ENCODE assay signal across 11 mouse cellular contexts in genomic region chr10:99127691-99128261, GRCm38 (mm10). TPM values are rescaled to one million over a fixed set of nuclear protein-coding genes. Genes with fewer than 3 reads are reported as not detected.
A peak's percentile ranks its signal among the peaks of the same experiment; 100 is the strongest.
DNase-seq lines count a peak whose midpoint lies in the region; ATAC-seq and TF ChIP-seq lines count a peak whose summit lies in the region.
"Had no signal": no experiment of that assay in that cellular context is flagged by ENCODE, and none has a peak within 500 bp of the region (broad histone marks: within the 10 kb centered on the region; RNA-seq: fewer than 3 reads in every experiment).

No protein-coding gene starts in this region.

- no peak overlapping the region for H3K27ac ChIP-seq in kidney, postnatal 0 days
- peak overlapping the region; percentile 83 for H3K27ac ChIP-seq in intestine, embryonic 15.5 days
- H3K27ac ChIP-seq in thymus, adult 2 months (ENCODE audit: control insufficient read depth, insufficient read depth, low read length) = peak overlapping the region; percentile 97
- H3K27ac ChIP-seq: heart, adult 2 months had no signal

- no peaks in the 10 kb centered on the region for H3K9me3 ChIP-seq in kidney, postnatal 0 days (replicated peaks; ENCODE audit: low read length)
- H3K9me3 ChIP-seq in intestine, embryonic 15.5 days = no peaks in the 10 kb centered on the region

- 57% methylated on average over 11 of the region's 11 CpGs for WGBS in kidney, postnatal 0 days
- 63% methylated on average over 11 of the region's 11 CpGs for WGBS in intestine, embryonic 15.5 days
- 1% methylated on average over 11 of the region's 11 CpGs for WGBS in thymus, adult 2 months

- no peak overlapping the region for H3K4me3 ChIP-seq in kidney, postnatal 0 days (replicated peaks; ENCODE audit: low read depth, low read length)
- H3K4me3 ChIP-seq in intestine, embryonic 15.5 days (replicated peaks) = no peak overlapping the region
- H3K4me3 ChIP-seq in thymus, adult 2 months (ENCODE audit: control insufficient read depth, insufficient read depth, low read length) = peak overlapping the region; percentile 21
- H3K4me3 ChIP-seq: heart, adult 2 months had no signal

- peak; percentile 28 for DNase-seq in kidney, postnatal 0 days (ENCODE audit: low spot score)
- no peak for DNase-seq in kidney, postnatal 14 days
- peak; percentile 62 for DNase-seq in thymus, adult 2 months
- DNase-seq in left cerebral cortex, adult 9 months (ENCODE audit: low spot score in 2 of 2) = no peak
- DNase-seq in testis, postnatal 14 days (ENCODE audit: low spot score) = no peak
- DNase-seq: adrenal gland, postnatal 10 days had no signal

- no peaks in the 10 kb centered on the region for H3K27me3 ChIP-seq in kidney, postnatal 0 days (ENCODE audit: insufficient read depth, low read length)
- no peaks in the 10 kb centered on the region for H3K27me3 ChIP-seq in intestine, embryonic 15.5 days (replicated peaks)
- H3K27me3 ChIP-seq in thymus, adult 2 months (ENCODE audit: control insufficient read depth, insufficient read depth, low read length) = no peaks in the 10 kb centered on the region

- no peak for TF ChIP-seq CTCF in kidney, postnatal 0 days (IDR thresholded peaks at IDR 0.05; ENCODE audit: low read depth)
- TF ChIP-seq CTCF in thymus, adult 2 months (IDR thresholded peaks at IDR 0.05; ENCODE audit: borderline replicate concordance, control insufficient read depth, extremely low read depth, insufficient read depth, low read length, poor library complexity) = 0 out of 2 replicates have a peak, but pooled peaks have one; percentile 6

- 0 out of 2 replicates have a peak, but pooled peaks have one; percentile 10 for TF ChIP-seq POLR2A in thymus, adult 2 months (IDR thresholded peaks at IDR 0.05; ENCODE audit: control insufficient read depth, extremely low read depth, insufficient read depth, low read length, poor library complexity)

- no peak for ATAC-seq in kidney, postnatal 0 days (replicated peaks; ENCODE audit: low FRiP score, low read depth)
- peak; percentile 84 for ATAC-seq in intestine, embryonic 15.5 days
- ATAC-seq in monocyte, adult 5-6 weeks (replicated peaks; ENCODE audit: insufficient number of reproducible peaks, low FRiP score, low TSS enrichment, poor library complexity, severe bottlenecking) = peak; percentile 33
- ATAC-seq in erythroblast, adult 5-6 weeks (replicated peaks; ENCODE audit: low FRiP score, poor library complexity, severe bottlenecking) = no peak

- H3K4me1 ChIP-seq in kidney, postnatal 0 days (replicated peaks; ENCODE audit: insufficient read depth, low read length) = 0 out of 2 replicates have a peak, but pooled peaks cover 5% of the 10 kb centered on the region
- peaks cover 11% of the 10 kb centered on the region; the same call in 1 of the 2 replicates for H3K4me1 ChIP-seq in intestine, embryonic 15.5 days (replicated peaks)
- peaks cover 54% of the 10 kb centered on the region for H3K4me1 ChIP-seq in thymus, adult 2 months (replicated peaks; ENCODE audit: control insufficient read depth, insufficient read depth, low read length)

- no peak overlapping the region for H3K4me2 ChIP-seq in kidney, postnatal 0 days (ENCODE audit: low read length)
- H3K4me2 ChIP-seq in intestine, embryonic 15.5 days (replicated peaks) = peak overlapping the region; percentile 17; the same call in 1 of the 2 replicates

- H3K9ac ChIP-seq in kidney, postnatal 0 days (ENCODE audit: low read depth, low read length) = no peak overlapping the region
- H3K9ac ChIP-seq in intestine, embryonic 15.5 days = no peak overlapping the region

- no peaks in the 10 kb centered on the region for H3K36me3 ChIP-seq in kidney, postnatal 0 days (ENCODE audit: insufficient read depth, low read length)
- H3K36me3 ChIP-seq in intestine, embryonic 15.5 days = no peaks in the 10 kb centered on the region
- no peaks in the 10 kb centered on the region for H3K36me3 ChIP-seq in thymus, adult 2 months (ENCODE audit: control insufficient read depth, insufficient read depth, low read length)

RNA-seq across cellular contexts. Expression of gene Phxr2, which starts 1.7 kb away (rescaled TPM):
- polyA plus RNA-seq in kidney, postnatal 0 days (2015; fragmentation: Nextera tagmentation; extraction: Ambion mirVana) = not detected in 2 replicates
- polyA plus RNA-seq in intestine, embryonic 15.5 days (2015; fragmentation: Nextera tagmentation; extraction: Ambion mirVana) = not detected in 2 replicates
- not detected in 3 replicates for total RNA-seq in monocyte, adult 5-6 weeks (2017)
- polyA plus RNA-seq in thymus, adult 2 months (2012; rRNA removed) = 0.57 and 0.74 TPM in 2 replicates
- not detected in 2 replicates for total RNA-seq in erythroblast, adult 5-6 weeks (2015; ENCODE audit: low replicate concordance)
- total RNA-seq in erythroblast, adult 5-6 weeks (2017; ENCODE audit: low replicate concordance) = not detected in 2 replicates
- total RNA-seq: adrenal gland, postnatal 10 days; heart, adult 2 months; layer of hippocampus, adult 18-20 months had no signal
- polyA plus RNA-seq: heart, adult 2 months had no signal

RNA-seq across cellular contexts. Expression of gene Galnt4, which starts 19.8 kb away (rescaled TPM):
- polyA plus RNA-seq in kidney, postnatal 0 days (2015; fragmentation: Nextera tagmentation; extraction: Ambion mirVana) = 9.4 and 9.7 TPM in 2 replicates
- 20.0 and 21.7 TPM in 2 replicates for polyA plus RNA-seq in intestine, embryonic 15.5 days (2015; fragmentation: Nextera tagmentation; extraction: Ambion mirVana)
- 8.3 to 13.4 TPM (median 8.6 TPM) in 3 replicates for total RNA-seq in monocyte, adult 5-6 weeks (2017)
- polyA plus RNA-seq in thymus, adult 2 months (2012; rRNA removed) = 4.2 and 4.6 TPM in 2 replicates
- total RNA-seq in erythroblast, adult 5-6 weeks (2015; ENCODE audit: low replicate concordance) = 2.5 TPM in 2 replicates
- 2.2 and 4.4 TPM in 2 replicates for total RNA-seq in erythroblast, adult 5-6 weeks (2017; ENCODE audit: low replicate concordance)

RNA-seq across cellular contexts. Expression of gene Poc1b, which starts 20.9 kb away (rescaled TPM):
- polyA plus RNA-seq in kidney, postnatal 0 days (2015; fragmentation: Nextera tagmentation; extraction: Ambion mirVana) = 14.0 and 15.8 TPM in 2 replicates
- polyA plus RNA-seq in intestine, embryonic 15.5 days (2015; fragmentation: Nextera tagmentation; extraction: Ambion mirVana) = 21.2 and 23.3 TPM in 2 replicates
- total RNA-seq in monocyte, adult 5-6 weeks (2017) = 3.5 to 11.2 TPM (median 9.5 TPM) in 3 replicates
- polyA plus RNA-seq in thymus, adult 2 months (2012; rRNA removed) = 11.0 and 11.4 TPM in 2 replicates
- total RNA-seq in erythroblast, adult 5-6 weeks (2015; ENCODE audit: low replicate concordance) = 9.2 and 18.6 TPM in 2 replicates
- 1.3 and 3.7 TPM in 2 replicates for total RNA-seq in erythroblast, adult 5-6 weeks (2017; ENCODE audit: low replicate concordance)

Comparison
In these comparisons a context has a peak if more than half of its experiments do, and no peak if none do; other contexts are left out.
1. DNase-seq: peak in kidney, postnatal 0 days (single experiment) and thymus, adult 2 months (single experiment); none in kidney, postnatal 14 days (single experiment), left cerebral cortex, adult 9 months (0 of 2) and testis, postnatal 14 days (single experiment).
2. ATAC-seq: peak in intestine, embryonic 15.5 days (single experiment) and monocyte, adult 5-6 weeks (single experiment); none in kidney, postnatal 0 days (single experiment) and erythroblast, adult 5-6 weeks (single experiment).